Mouse (Mus musculus) kidney, embryonic 15.5 days (tissue): ENCODE measurements around the gene Gle1. TPM values are rescaled to one million over a fixed set of nuclear protein-coding genes. Genes with fewer than 3 reads are reported as not detected.

Experiments
- microRNA-seq: library from miRNA; unstranded; fragments of <30 nt; microRNA quantifications from one replicate; pipeline ENCODE4, GENCODE M21; 2016
- polyA plus RNA-seq: library from polyadenylated mRNA; unstranded; fragments of >200 nt; fragmentation: Nextera tagmentation; extraction: Ambion mirVana; gene quantifications from 2 replicates; pipeline ENCODE4 v1.2.1, GENCODE M21; 2015

The Gle1 gene
- polyA plus RNA-seq, 1 experiment from 2014 or later = 65.5 TPM

Small RNAs within 50 kb of the gene (microRNA-seq; reads per million reads assigned to microRNA genes)
- gene Mir6997 = not detected

Other genes with a start within 250 kb of the Gle1 start
- 1.8 and 2.0 TPM in 2 replicates for gene Gm13420, start 183.7 kb upstream of the Gle1 start, polyA plus RNA-seq
- gene Gm13547, start 176.1 kb upstream of the Gle1 start, polyA plus RNA-seq = 0.28 TPM in 1 of 2 replicates, not detected in the other
- 40.9 and 41.8 TPM in 2 replicates for gene Coq4, start 147.9 kb upstream of the Gle1 start, polyA plus RNA-seq
- gene Trub2, start 146.9 kb upstream of the Gle1 start, polyA plus RNA-seq = 37.6 and 41.8 TPM in 2 replicates
- 15.6 and 16.4 TPM in 2 replicates for gene Slc27a4, start 132.8 kb upstream of the Gle1 start, polyA plus RNA-seq
- gene Urm1, start 115.4 kb upstream of the Gle1 start, polyA plus RNA-seq = 30.0 and 30.1 TPM in 2 replicates
- gene Cercam, start 66.3 kb upstream of the Gle1 start, polyA plus RNA-seq = 19.4 and 21.5 TPM in 2 replicates
- gene Odf2, start 46.2 kb upstream of the Gle1 start, polyA plus RNA-seq = 72.9 and 81.5 TPM in 2 replicates
- gene Sptan1, start 30.1 kb downstream of the Gle1 start, polyA plus RNA-seq = 82.0 and 103 TPM in 2 replicates
- 34.8 and 40.7 TPM in 2 replicates for gene Wdr34, start 113.5 kb downstream of the Gle1 start, polyA plus RNA-seq
- gene Set, start 122.0 kb downstream of the Gle1 start, polyA plus RNA-seq = 486 and 529 TPM in 2 replicates
- gene Pkn3, start 142.3 kb downstream of the Gle1 start, polyA plus RNA-seq = 11.5 and 13.2 TPM in 2 replicates
- gene Zdhhc12, start 158.2 kb downstream of the Gle1 start, polyA plus RNA-seq = 35.2 and 37.7 TPM in 2 replicates
- 7.2 and 8.6 TPM in 2 replicates for gene Zer1, start 189.2 kb downstream of the Gle1 start, polyA plus RNA-seq
- gene Tbc1d13, start 198.3 kb downstream of the Gle1 start, polyA plus RNA-seq = 8.2 and 8.9 TPM in 2 replicates
- 19.8 and 20.8 TPM in 2 replicates for gene Endog, start 236.1 kb downstream of the Gle1 start, polyA plus RNA-seq
- gene Spout1, start 243.0 kb downstream of the Gle1 start, polyA plus RNA-seq = 76.3 and 83.0 TPM in 2 replicates